Mouse (Mus musculus) hindbrain, postnatal 0 days (tissue): ENCODE measurements at regions not wholly inside any gene's neighbourhood (a gene's known extent, or its start where the extent isn't known, plus 50 kb on each side); places are given as distances from the start of the nearest gene placed in this dataset.

ENCODE experiments used
- ATAC-seq: fragments of 200-750 bp; cut with Nextera tagmentation; 2 replicates; pipeline ENCODE4 v1.8.0; 2017; ENCODE audit warnings: mild to moderate bottlenecking, moderate TSS enrichment, moderate library complexity
- DNase-seq: peaks from one replicate; pipeline ENCODE4 v3.0.0-alpha.2; 2015; ENCODE audit warnings: low spot score
- H3K27ac ChIP-seq: fragments of 300-500 bp; sonication (generic); 2 replicates; pipeline ENCODE4 v1.5.1; 2014; ENCODE audit warnings: mild to moderate bottlenecking
- H3K27me3 ChIP-seq: fragments of 300-500 bp; sonication (generic); 2 replicates; pipeline ENCODE4 v1.6.1; 2014; ENCODE audit warnings: low read length, mixed read lengths; ENCODE audit not compliant: insufficient read depth
- H3K36me3 ChIP-seq: fragments of 300-500 bp; sonication (generic); 2 replicates; pipeline ENCODE4 v1.6.1; 2014; ENCODE audit warnings: low read length, mixed read lengths; ENCODE audit not compliant: insufficient read depth
- H3K4me1 ChIP-seq: fragments of 300-500 bp; sonication (generic); 2 replicates; pipeline ENCODE4 v1.6.1; 2014; ENCODE audit warnings: antibody characterized with exemption, low read length, mixed read lengths; ENCODE audit not compliant: insufficient read depth
- H3K4me2 ChIP-seq: fragments of 300-500 bp; sonication (generic); 2 replicates; pipeline ENCODE4 v1.6.1; 2014; ENCODE audit warnings: low read depth, mild to moderate bottlenecking, low read length, moderate library complexity, mixed read lengths
- H3K4me3 ChIP-seq: fragments of 300-500 bp; sonication (generic); 2 replicates; pipeline ENCODE4 v1.5.1; 2014; ENCODE audit warnings: low read length
- H3K9ac ChIP-seq: fragments of 300-500 bp; sonication (generic); replicated peaks from 2 replicates; pipeline ENCODE4 v1.6.1; 2014; ENCODE audit warnings: mild to moderate bottlenecking, low read length, moderate library complexity, mixed read lengths
- H3K9me3 ChIP-seq: fragments of 300-500 bp; sonication (generic); 2 replicates; pipeline ENCODE4 v1.6.1; 2016; ENCODE audit warnings: low read length, mixed read lengths
- CTCF ChIP-seq: IDR thresholded peaks from 2 replicates; pipeline ENCODE4 v1.5.1; 2016; ENCODE audit warnings: antibody characterized with exemption, control low read depth, low read depth
- WGBS: fragments of 180-500 bp; shearing (Covaris S2); extraction: QIAGEN DNeasy Blood & Tissue Kit; methylation state at CpG from one replicate; pipeline ENCODE4 v1.1.7; 2014; 5-methylcytosine and 5-hydroxymethylcytosine counted together

- ATAC-seq, result no peak; the same call in 1 of the 2 replicates
- WGBS, result 0% methylated on average over 6 of the region's 6 CpGs
Observed at GRCm38 (mm10) chr16:72028216-72028610, 279.9 kb upstream of the Robo1 start.

GRCm38 (mm10) chr16:72028798-72029197 is 279.3 kb upstream of the Robo1 start:
- peak; percentile 65 for DNase-seq
- Histone ChIP-seq H3K9ac (peak overlapping the region; percentile 60), H3K27me3 (no peaks in the 10 kb centered on the region), H3K27ac (peak overlapping the region; percentile 82), H3K4me3 (peak overlapping the region; percentile 55), H3K36me3 (no peaks in the 10 kb centered on the region), H3K4me2 (peak overlapping the region; percentile 77), H3K9me3 (no peaks in the 10 kb centered on the region), H3K4me1 (no peaks in the 10 kb centered on the region)
- no peak for TF ChIP-seq CTCF
- WGBS, result under 1% methylated on average over 18 of the region's 18 CpGs
- peak; percentile 67 for ATAC-seq

More at GRCm38 (mm10) chr16:72028216-72028610, 279.9 kb upstream of the Robo1 start:
- no peak for DNase-seq
- Histone ChIP-seq H3K4me2 (peak overlapping the region; percentile 77), H3K9ac (peak overlapping the region; percentile 60), H3K9me3 (no peaks in the 10 kb centered on the region), H3K4me1 (no peaks in the 10 kb centered on the region), H3K36me3 (no peaks in the 10 kb centered on the region), H3K27me3 (no peaks in the 10 kb centered on the region), H3K4me3 (peak overlapping the region; percentile 55), H3K27ac (peak overlapping the region; percentile 82)
- TF ChIP-seq CTCF, result no peak

- no peaks in the 10 kb centered on the region for H3K9me3 ChIP-seq
- no peaks in the 10 kb centered on the region for H3K36me3 ChIP-seq
- peak overlapping the region; percentile 60 for H3K9ac ChIP-seq
- H3K4me1 ChIP-seq, result no peaks in the 10 kb centered on the region
- WGBS, result 5% methylated on average over 4 of the region's 4 CpGs
- peak overlapping the region; percentile 82 for H3K27ac ChIP-seq
- peak overlapping the region; percentile 55 for H3K4me3 ChIP-seq
- peak overlapping the region; percentile 77 for H3K4me2 ChIP-seq
- ATAC-seq, result peak; percentile 61
- TF ChIP-seq CTCF, result no peak
- peak; percentile 39 for DNase-seq
- H3K27me3 ChIP-seq, result no peaks in the 10 kb centered on the region
Observed at GRCm38 (mm10) chr16:72029273-72029672, 278.8 kb upstream of the Robo1 start.

GRCm38 (mm10) chr16:72068254-72068653 is 239.9 kb upstream of the Robo1 start:
- WGBS, result 29% methylated on average over 1 of the region's 1 CpGs

GRCm38 (mm10) chr16:72069581-72069980 is 238.5 kb upstream of the Robo1 start:
- Histone ChIP-seq H3K27ac (no peak overlapping the region), H3K27me3 (no peaks in the 10 kb centered on the region), H3K4me1 (no peaks in the 10 kb centered on the region), H3K4me2 (no peak overlapping the region), H3K9me3 (no peaks in the 10 kb centered on the region), H3K36me3 (no peaks in the 10 kb centered on the region), H3K9ac (no peak overlapping the region), H3K4me3 (no peak overlapping the region)
- 71% methylated on average over 2 of the region's 2 CpGs for WGBS
- TF ChIP-seq CTCF, result no peak
- DNase-seq (no peak), ATAC-seq (no peak)

More at GRCm38 (mm10) chr16:72068254-72068653, 239.9 kb upstream of the Robo1 start:
- no peaks in the 10 kb centered on the region for H3K36me3 ChIP-seq
- no peak overlapping the region for H3K4me3 ChIP-seq
- H3K27ac ChIP-seq, result no peak overlapping the region
- H3K4me2 ChIP-seq, result no peak overlapping the region
- DNase-seq (no peak), ATAC-seq (no peak)
- TF ChIP-seq CTCF, result no peak
- no peaks in the 10 kb centered on the region for H3K27me3 ChIP-seq
- H3K9ac ChIP-seq, result no peak overlapping the region
- H3K9me3 ChIP-seq, result no peaks in the 10 kb centered on the region
- H3K4me1 ChIP-seq, result no peaks in the 10 kb centered on the region

- no peak for TF ChIP-seq CTCF
- H3K4me2 ChIP-seq, result no peak overlapping the region
- no peak overlapping the region for H3K4me3 ChIP-seq
- no peaks in the 10 kb centered on the region for H3K27me3 ChIP-seq
- H3K9ac ChIP-seq, result no peak overlapping the region
- no peak overlapping the region for H3K27ac ChIP-seq
- 52% methylated on average over 2 of the region's 2 CpGs for WGBS
- no peaks in the 10 kb centered on the region for H3K36me3 ChIP-seq
- DNase-seq (no peak), ATAC-seq (no peak)
- no peaks in the 10 kb centered on the region for H3K4me1 ChIP-seq
- H3K9me3 ChIP-seq, result no peaks in the 10 kb centered on the region
Observed at GRCm38 (mm10) chr16:72071756-72072471, 236.2 kb upstream of the Robo1 start.

- no peaks in the 10 kb centered on the region for H3K36me3 ChIP-seq
- no peak for TF ChIP-seq CTCF
- DNase-seq (peak; percentile 44), ATAC-seq (no peak)
- H3K27me3 ChIP-seq, result no peaks in the 10 kb centered on the region
- peaks cover 4% of the 10 kb centered on the region; the same call in 1 of the 2 replicates for H3K4me1 ChIP-seq
- H3K9ac ChIP-seq, result no peak overlapping the region
- H3K27ac ChIP-seq, result no peak overlapping the region
- no peak overlapping the region for H3K4me2 ChIP-seq
- no peak overlapping the region for H3K4me3 ChIP-seq
- H3K9me3 ChIP-seq, result no peaks in the 10 kb centered on the region
- WGBS, result 56% methylated on average over 5 of the region's 5 CpGs
Observed at GRCm38 (mm10) chr16:72085181-72085580, 222.9 kb upstream of the Robo1 start.
